Mouse (Mus musculus) MEL (cell line): ENCODE measurements around the gene Cntrl. TPM values are rescaled to one million over a fixed set of nuclear protein-coding genes. Genes with fewer than 3 reads are reported as not detected.

ENCODE experiments used
- DNase-seq: peaks from one replicate; pipeline ENCODE4 v3.0.0; 2011; ENCODE audit warnings: low read depth, low spot score
- H3K27ac ChIP-seq: 2 replicates; pipeline ENCODE4 v1.5.1; 2012; ENCODE audit warnings: low read depth, mild to moderate bottlenecking, control low read depth, low read length, moderate library complexity; ENCODE audit not compliant: control insufficient read depth
- H3K27me3 ChIP-seq, 2 experiments: fragments of 150-350 bp in 1 of 2; sonication (generic) in 1 of 2; 2 replicates each; pipeline ENCODE4 v1.6.1; 2012; ENCODE audit warnings: low read length in 2 of 2, mild to moderate bottlenecking in 2 of 2, improper control_type of control experiment in 1 of 2, moderate library complexity in 1 of 2; ENCODE audit not compliant: insufficient read depth in 2 of 2, control insufficient read depth in 1 of 2
- H3K36me3 ChIP-seq, 2 experiments: 2 replicates each; pipeline ENCODE4 v1.6.1; 2012 to 2014; ENCODE audit warnings: low read length in 2 of 2, improper control_type of control experiment in 1 of 2, inconsistent platforms in 1 of 2, mild to moderate bottlenecking in 1 of 2; ENCODE audit not compliant: insufficient read depth in 2 of 2, control insufficient read depth in 1 of 2
- H3K4me1 ChIP-seq, 2 experiments: fragments of 150-350 bp in 1 of 2; sonication (generic) in 1 of 2; 2 replicates each; pipeline ENCODE4 v1.6.1; 2012; ENCODE audit warnings: low read length in 2 of 2, improper control_type of control experiment in 1 of 2, mild to moderate bottlenecking in 1 of 2; ENCODE audit not compliant: insufficient read depth in 2 of 2, control insufficient read depth in 1 of 2
- H3K4me3 ChIP-seq, 2 experiments: fragments of 150-350 bp in 1 of 2; sonication (generic) in 1 of 2; 2 replicates each; pipeline ENCODE4 v1.5.1; 2012; ENCODE audit warnings: low read depth in 2 of 2, low read length in 2 of 2, mild to moderate bottlenecking in 2 of 2, moderate library complexity in 2 of 2, control low read depth in 1 of 2, improper control_type of control experiment in 1 of 2; ENCODE audit not compliant: control insufficient read depth in 1 of 2, insufficient read depth in 1 of 2
- H3K79me2 ChIP-seq: 2 replicates; pipeline ENCODE4 v1.6.1; 2012; ENCODE audit warnings: mild to moderate bottlenecking, low read length, moderate library complexity; ENCODE audit not compliant: control insufficient read depth, poor library complexity, insufficient read depth
- H3K9ac ChIP-seq: 2 replicates; pipeline ENCODE4 v1.6.1; 2012; ENCODE audit warnings: low read depth, mild to moderate bottlenecking, control low read depth, low read length, moderate library complexity; ENCODE audit not compliant: control insufficient read depth, poor library complexity, severe bottlenecking
- H3K9me3 ChIP-seq: fragments of 150-350 bp; sonication (generic); replicated peaks from 2 replicates; pipeline ENCODE4 v1.6.1; 2012; ENCODE audit warnings: mild to moderate bottlenecking, low read length, improper control_type of control experiment, moderate library complexity; ENCODE audit not compliant: insufficient read depth
- BHLHE40 ChIP-seq: IDR thresholded peaks from 2 replicates; pipeline ENCODE4 v1.6.1; 2012; ENCODE audit warnings: low read depth, mild to moderate bottlenecking, inconsistent platforms, low read length, improper control_type of control experiment, borderline replicate concordance
- CHD2 ChIP-seq: IDR thresholded peaks from 2 replicates; pipeline ENCODE4 v1.6.1; 2011; ENCODE audit warnings: low read length, improper control_type of control experiment
- CTCF ChIP-seq, 3 experiments: IDR thresholded peaks in 2 of 3; conservative IDR thresholded peaks in 1 of 3; 2 replicates each; pipeline ENCODE4 v1.5.1; 2011 to 2012; ENCODE audit warnings: low read length in 3 of 3, low read depth in 2 of 3, mild to moderate bottlenecking in 2 of 3, improper control_type of control experiment in 1 of 3, inconsistent platforms in 1 of 3, mixed read lengths in 1 of 3, moderate library complexity in 1 of 3; ENCODE audit not compliant: control insufficient read depth in 1 of 3, insufficient read depth in 1 of 3, poor library complexity in 1 of 3, severe bottlenecking in 1 of 3
- E2F4 ChIP-seq: IDR thresholded peaks from 2 replicates; pipeline ENCODE4 v1.6.1; 2011; ENCODE audit warnings: low read depth, low read length, improper control_type of control experiment, borderline replicate concordance
- ELF1 ChIP-seq: IDR thresholded peaks from 2 replicates; pipeline ENCODE4 v1.6.1; 2014; ENCODE audit warnings: low read depth, mild to moderate bottlenecking, inconsistent platforms, low read length, improper control_type of control experiment, moderate library complexity
- EP300 ChIP-seq, 2 experiments: IDR thresholded peaks; 2 replicates each; pipeline ENCODE4 v1.6.1; 2011; ENCODE audit warnings: improper control_type of control experiment in 2 of 2, low read length in 2 of 2, low read depth in 1 of 2, mild to moderate bottlenecking in 1 of 2
- ETS1 ChIP-seq: IDR thresholded peaks from 2 replicates; pipeline ENCODE4 v1.6.1; 2012; ENCODE audit warnings: low read depth, mild to moderate bottlenecking, inconsistent platforms, low read length, improper control_type of control experiment, moderate library complexity
- GATA1 ChIP-seq: IDR thresholded peaks from 2 replicates; pipeline ENCODE4 v1.6.1; 2011; ENCODE audit warnings: low read depth, low read length, improper control_type of control experiment
- HCFC1 ChIP-seq: IDR thresholded peaks from 2 replicates; pipeline ENCODE4 v1.6.1; 2012; ENCODE audit warnings: low read depth, mild to moderate bottlenecking, inconsistent platforms, low read length, improper control_type of control experiment, moderate library complexity
- KAT2A ChIP-seq: conservative IDR thresholded peaks from 2 replicates; pipeline ENCODE4 v1.6.1; 2012; ENCODE audit warnings: low read depth, low read length, improper control_type of control experiment, inconsistent platforms
- MAFK ChIP-seq: IDR thresholded peaks from 2 replicates; pipeline ENCODE4 v1.6.1; 2011; ENCODE audit warnings: low read depth, mild to moderate bottlenecking, low read length, improper control_type of control experiment, borderline replicate concordance
- MEF2A ChIP-seq: IDR thresholded peaks from 2 replicates; pipeline ENCODE4 v1.6.1; 2014; ENCODE audit warnings: low read depth, mild to moderate bottlenecking, inconsistent platforms, low read length, improper control_type of control experiment; ENCODE audit not compliant: poor library complexity, insufficient replicate concordance, severe bottlenecking; ENCODE audit errors: extremely low read depth
- MYB ChIP-seq: IDR thresholded peaks from 2 replicates; pipeline ENCODE4 v1.6.1; 2011; ENCODE audit warnings: mild to moderate bottlenecking, low read depth, low read length, improper control_type of control experiment
- MYC ChIP-seq: IDR thresholded peaks from 2 replicates; pipeline ENCODE4 v1.6.1; 2011; ENCODE audit warnings: low read depth, mild to moderate bottlenecking, low read length, improper control_type of control experiment, moderate library complexity
- NRF1 ChIP-seq: IDR thresholded peaks from 2 replicates; pipeline ENCODE4 v1.6.1; 2014; ENCODE audit warnings: low read depth, mild to moderate bottlenecking, inconsistent platforms, low read length, improper control_type of control experiment, moderate library complexity; ENCODE audit not compliant: poor library complexity, insufficient read depth, severe bottlenecking
- POLR2AphosphoS2 ChIP-seq: IDR thresholded peaks from 2 replicates; pipeline ENCODE4 v1.6.1; 2011; ENCODE audit warnings: low read length, improper control_type of control experiment
- POLR2AphosphoS5 ChIP-seq: IDR thresholded peaks from 2 replicates; pipeline ENCODE4 v1.6.1; 2012; ENCODE audit warnings: low read depth, borderline replicate concordance, mild to moderate bottlenecking, inconsistent platforms, low read length, moderate library complexity, mixed read lengths
- RCOR1 ChIP-seq: IDR thresholded peaks from 2 replicates; pipeline ENCODE4 v1.6.1; 2012; ENCODE audit warnings: low read depth, mild to moderate bottlenecking, inconsistent platforms, low read length, improper control_type of control experiment
- SIN3A ChIP-seq: IDR thresholded peaks from 2 replicates; pipeline ENCODE4 v1.6.1; 2012; ENCODE audit warnings: low read length, improper control_type of control experiment, inconsistent platforms
- SMC3 ChIP-seq: IDR thresholded peaks from 2 replicates; pipeline ENCODE4 v1.6.1; 2011; ENCODE audit warnings: low read depth, low read length, improper control_type of control experiment
- UBTF ChIP-seq: IDR thresholded peaks from 2 replicates; pipeline ENCODE4 v1.6.1; 2012; ENCODE audit warnings: low read depth, mild to moderate bottlenecking, inconsistent platforms, low read length, improper control_type of control experiment, moderate library complexity, borderline replicate concordance; ENCODE audit not compliant: insufficient read depth
- USF1 ChIP-seq: IDR thresholded peaks from 2 replicates; pipeline ENCODE4 v1.6.1; 2014; ENCODE audit warnings: low read depth, mild to moderate bottlenecking, inconsistent platforms, low read length, improper control_type of control experiment, moderate library complexity
- ZC3H11A ChIP-seq: IDR thresholded peaks from 2 replicates; pipeline ENCODE4 v1.6.1; 2012; ENCODE audit warnings: low read depth, mild to moderate bottlenecking, inconsistent platforms, low read length, improper control_type of control experiment
- ZKSCAN1 ChIP-seq: IDR thresholded peaks from 2 replicates; pipeline ENCODE4 v1.6.1; 2012; ENCODE audit warnings: low read depth, mild to moderate bottlenecking, inconsistent platforms, low read length, improper control_type of control experiment, moderate library complexity
- ZNF384 ChIP-seq: IDR thresholded peaks from 2 replicates; pipeline ENCODE4 v1.6.1; 2012; ENCODE audit warnings: low read depth, mild to moderate bottlenecking, inconsistent platforms, low read length, improper control_type of control experiment
- polyA plus RNA-seq, 2 experiments: library from polyadenylated mRNA; stranded (reverse) in 1 of 2; unstranded in 1 of 2; fragments of >175 nt in 1 of 2; fragments of >200 nt in 1 of 2; gene quantifications; 2 replicates each; pipeline versions ENCODE4 v1.2.1 to v1.2.4; 2012; ENCODE audit warnings: low replicate concordance in 2 of 2, low read depth in 1 of 2; ENCODE audit not compliant: insufficient read length in 2 of 2, insufficient read depth in 1 of 2, missing spikeins in 1 of 2
- total RNA-seq: library from RNA; depleted of rRNA; stranded (reverse); fragments of 300-350 nt; gene quantifications from 2 replicates; pipeline ENCODE4 v1.2.3, GENCODE M21; 2012

The Cntrl gene
- total and polyA plus RNA-seq, 3 experiments = 17.0 to 24.0 TPM; not detected in 1

DNA sequence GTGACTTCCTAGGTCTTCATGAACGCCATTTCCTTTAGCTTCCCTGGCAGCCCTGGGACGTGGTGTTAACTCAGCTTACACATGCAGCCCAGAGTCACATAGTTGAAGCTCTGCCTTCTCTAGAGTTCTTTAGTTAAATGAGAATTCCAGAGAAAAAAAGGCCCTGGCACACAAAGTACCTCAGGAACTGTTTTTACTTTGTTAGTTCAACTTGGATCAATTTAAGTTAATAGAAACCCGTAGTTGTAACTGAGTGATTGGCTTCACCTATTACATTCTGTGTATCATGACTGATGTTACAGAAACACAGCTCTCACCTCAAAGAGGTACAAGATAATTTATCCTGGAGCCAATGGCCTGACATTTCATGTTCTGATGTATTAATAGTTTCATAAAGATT lies 49.1 kb downstream of the Cntrl start:
- no peak for DNase-seq
- Histone ChIP-seq H3K4me1 (no peaks in the 10 kb centered on the region; a peak in 1 of 4 replicates), H3K79me2 (no peaks in the 10 kb centered on the region), H3K9me3 (no peaks in the 10 kb centered on the region), H3K4me3 (no peak overlapping the region), H3K27ac (no peak overlapping the region), H3K27me3 (no peaks in the 10 kb centered on the region), H3K9ac (no peak overlapping the region), H3K36me3 (peaks cover 0 to 5% of the 10 kb centered on the region in 2 experiments; a peak in 2 of 4 replicates)
- TF ChIP-seq RCOR1 = no peak
- no peak for TF ChIP-seq SMC3
- TF ChIP-seq MYC = no peak
- TF ChIP-seq UBTF = no peak
- TF ChIP-seq CTCF (IDR thresholded peaks at IDR 0.05 in 2 of 3, conservative IDR thresholded peaks at IDR 0.05 in 1 of 3; ENCODE audit: control insufficient read depth in 1 of 3, insufficient read depth in 1 of 3, low read depth in 2 of 3, low read length in 3 of 3, poor library complexity in 1 of 3, severe bottlenecking in 1 of 3) = no peak
- no peak for TF ChIP-seq POLR2AphosphoS5
- TF ChIP-seq ELF1 = no peak
- TF ChIP-seq MEF2A = no peak
- no peak for TF ChIP-seq BHLHE40
- TF ChIP-seq SIN3A = no peak
- no peak for TF ChIP-seq USF1
- no peak for TF ChIP-seq GATA1
- no peak for TF ChIP-seq ZC3H11A
- TF ChIP-seq MYB = no peak
- no peak for TF ChIP-seq ETS1

DNA sequence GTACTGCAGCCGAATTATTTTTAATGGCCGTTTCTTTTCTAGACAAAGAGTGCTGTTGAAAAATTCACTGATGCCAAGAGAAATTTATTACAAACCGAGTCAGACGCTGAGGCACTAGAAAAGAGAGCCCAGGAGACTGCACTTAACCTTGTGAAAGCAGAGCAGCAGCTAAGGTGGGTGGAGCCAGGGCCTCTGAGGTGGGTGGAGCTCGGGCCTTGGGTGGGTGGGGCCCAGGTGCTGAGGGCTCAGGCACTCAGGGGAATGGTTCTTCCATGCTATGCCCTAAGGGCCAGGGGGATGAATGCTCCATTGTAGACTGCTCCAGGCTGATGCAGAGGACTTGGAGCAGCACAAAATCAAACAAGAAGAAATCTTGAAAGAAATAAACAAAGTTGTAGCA lies 50.9 kb downstream of the Cntrl start:
- Histone ChIP-seq H3K4me3 (no peak overlapping the region), H3K27me3 (no peaks in the 10 kb centered on the region), H3K27ac (no peak overlapping the region), H3K9me3 (no peaks in the 10 kb centered on the region), H3K9ac (no peak overlapping the region), H3K4me1 (no peaks in the 10 kb centered on the region; a peak in 1 of 4 replicates), H3K79me2 (no peaks in the 10 kb centered on the region)
- TF ChIP-seq EP300 (IDR thresholded peaks at IDR 0.05; ENCODE audit: low read depth in 1 of 2, low read length in 2 of 2) = no peak
- no peak for TF ChIP-seq CHD2
- TF ChIP-seq ZKSCAN1 = no peak
- no peak for TF ChIP-seq ETS1
- TF ChIP-seq KAT2A = no peak
- TF ChIP-seq E2F4 = no peak
- no peak for TF ChIP-seq POLR2AphosphoS2
- TF ChIP-seq ELF1 = no peak
- no peak for TF ChIP-seq MAFK
- TF ChIP-seq MEF2A = no peak
- no peak for TF ChIP-seq ZNF384
- no peak for TF ChIP-seq NRF1
- TF ChIP-seq CTCF (IDR thresholded peaks at IDR 0.05 in 2 of 3, conservative IDR thresholded peaks at IDR 0.05 in 1 of 3; ENCODE audit: control insufficient read depth in 1 of 3, insufficient read depth in 1 of 3, low read depth in 2 of 3, low read length in 3 of 3, poor library complexity in 1 of 3, severe bottlenecking in 1 of 3) = no peak
- TF ChIP-seq BHLHE40 = no peak
- TF ChIP-seq UBTF = no peak
- TF ChIP-seq RCOR1 = no peak
- TF ChIP-seq MYB = no peak
- TF ChIP-seq ZC3H11A = no peak
- no peak for TF ChIP-seq HCFC1
- TF ChIP-seq, all 39 proteins: peak for 0
- peaks cover 0 to 5% of the 10 kb centered on the region in 2 experiments; a peak in 2 of 4 replicates for H3K36me3 ChIP-seq
- peak; percentile 41 for DNase-seq
